Mouse (Mus musculus) thymus, postnatal 25 days (tissue): ENCODE results near the gene Tle1.

Source experiments
- DNase-seq: peaks from one replicate; pipeline ENCODE4 v3.0.0; 2022

Gene Tle1

DNA sequence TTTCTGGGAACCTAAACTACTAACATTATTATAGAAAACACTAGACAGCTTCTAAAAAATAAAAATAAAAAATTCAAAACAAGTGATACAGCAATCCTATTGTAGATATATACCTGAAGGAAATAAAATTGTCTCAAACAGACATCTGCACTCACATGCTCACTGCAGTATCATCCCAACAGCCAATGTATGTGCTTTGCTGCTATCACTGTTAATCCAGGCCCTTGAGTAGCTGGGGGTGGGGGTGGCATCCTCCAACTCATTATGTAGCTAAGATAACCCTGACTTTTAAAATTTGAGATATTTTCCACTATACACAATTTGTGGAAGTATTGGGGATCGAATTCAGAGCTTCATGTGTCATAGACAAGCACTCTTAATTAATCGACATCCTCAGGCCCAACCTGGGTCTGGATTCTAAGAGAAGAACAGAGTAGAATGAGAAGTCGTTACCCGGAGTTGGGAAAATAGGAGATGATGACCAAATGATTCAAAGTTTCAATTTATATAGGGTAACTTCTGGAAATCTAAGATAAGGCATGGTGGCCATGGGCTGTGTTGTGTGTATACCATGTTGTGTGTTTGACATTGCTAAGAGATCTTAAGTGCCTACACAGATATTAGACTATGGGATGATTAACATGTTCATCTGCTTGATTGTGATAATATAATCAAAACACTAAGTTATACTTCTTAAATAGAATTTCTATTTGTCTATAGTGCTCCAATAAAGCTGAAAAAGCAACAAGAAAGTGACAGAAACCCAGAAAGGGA, 38.1 kb downstream of the Tle1 start:
- no peak for DNase-seq

GRCm38 (mm10) chr4:72160102-72160511, 40.6 kb downstream of the Tle1 start:
- no peak for DNase-seq

- DNase-seq = no peak
These were observed 42.8 kb downstream of the Tle1 start for GRCm38 (mm10) chr4:72157931-72158371.

DNA sequence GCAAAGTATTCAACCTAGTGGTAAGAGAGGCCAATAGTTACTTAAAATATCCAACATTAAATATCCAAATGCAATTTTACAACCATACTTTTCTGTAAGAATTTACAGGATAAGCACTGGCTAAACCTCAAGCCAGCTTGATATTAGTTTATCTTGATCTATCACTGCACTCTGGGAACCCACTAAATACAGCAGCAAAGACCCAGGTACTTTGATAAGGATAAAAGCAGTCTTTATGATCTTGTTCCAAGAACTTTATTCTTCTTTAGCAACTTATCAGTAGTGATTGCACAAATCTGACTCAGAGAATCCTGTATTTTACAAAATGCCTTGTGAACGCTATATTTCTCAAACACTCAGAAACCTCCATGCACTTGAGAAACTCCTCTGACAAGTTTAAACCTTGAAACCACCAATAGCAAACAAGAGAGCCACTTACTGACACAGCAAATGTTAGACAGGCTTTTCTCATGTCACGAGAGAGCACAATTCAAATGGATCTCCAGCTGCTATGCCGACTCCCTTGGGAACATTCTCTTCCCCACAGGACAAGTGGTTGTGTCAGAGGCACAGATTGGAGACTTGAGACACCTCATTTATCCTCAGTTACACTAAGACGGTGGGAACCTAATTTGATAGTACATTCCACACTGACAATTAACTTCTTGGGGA, 50.1 kb downstream of the Tle1 start:
- no peak for DNase-seq

DNA sequence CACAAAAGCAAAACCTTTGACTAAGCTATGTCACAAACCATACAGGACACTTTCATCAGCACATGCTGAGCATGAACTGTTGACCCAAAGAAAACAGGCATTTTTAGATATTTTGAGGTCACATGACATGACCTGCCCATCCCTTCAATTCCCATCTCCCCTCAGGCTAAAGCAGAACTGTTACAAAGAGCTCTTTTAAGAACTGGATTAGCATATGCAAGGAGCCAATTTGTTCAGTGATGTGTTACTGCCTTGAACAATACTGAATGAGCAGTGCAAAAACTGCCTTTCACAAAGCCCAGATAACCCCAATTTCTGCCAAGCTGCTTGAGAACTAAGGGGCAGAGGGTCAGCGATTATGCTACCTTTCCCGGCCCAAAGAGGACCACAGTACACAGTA, 54.7 kb downstream of the Tle1 start:
- no peak for DNase-seq

- no peak for DNase-seq
These were observed 56.2 kb downstream of the Tle1 start for GRCm38 (mm10) chr4:72144541-72144940.

DNA sequence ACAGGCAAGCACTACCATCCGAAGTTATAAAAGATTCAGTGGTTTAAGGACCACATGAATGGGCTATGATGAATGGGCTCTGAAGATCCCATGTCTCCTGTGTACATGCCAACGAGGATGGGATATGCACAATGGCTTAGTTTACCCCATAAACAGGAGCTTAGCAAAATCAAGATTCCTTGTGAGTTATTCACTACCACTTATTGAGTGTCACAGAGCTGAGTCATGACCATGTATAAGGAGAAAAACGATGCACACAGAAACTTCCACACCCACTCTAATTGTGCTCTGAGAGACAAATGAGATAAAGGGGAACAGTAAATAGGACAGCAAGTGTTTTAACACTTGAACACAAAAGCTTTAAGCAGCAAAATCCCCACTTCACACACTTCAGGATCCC, 60.0 kb downstream of the Tle1 start:
- DNase-seq = no peak

- DNase-seq = no peak
These were observed 61.1 kb downstream of the Tle1 start for GRCm38 (mm10) chr4:72139475-72140120.

DNA sequence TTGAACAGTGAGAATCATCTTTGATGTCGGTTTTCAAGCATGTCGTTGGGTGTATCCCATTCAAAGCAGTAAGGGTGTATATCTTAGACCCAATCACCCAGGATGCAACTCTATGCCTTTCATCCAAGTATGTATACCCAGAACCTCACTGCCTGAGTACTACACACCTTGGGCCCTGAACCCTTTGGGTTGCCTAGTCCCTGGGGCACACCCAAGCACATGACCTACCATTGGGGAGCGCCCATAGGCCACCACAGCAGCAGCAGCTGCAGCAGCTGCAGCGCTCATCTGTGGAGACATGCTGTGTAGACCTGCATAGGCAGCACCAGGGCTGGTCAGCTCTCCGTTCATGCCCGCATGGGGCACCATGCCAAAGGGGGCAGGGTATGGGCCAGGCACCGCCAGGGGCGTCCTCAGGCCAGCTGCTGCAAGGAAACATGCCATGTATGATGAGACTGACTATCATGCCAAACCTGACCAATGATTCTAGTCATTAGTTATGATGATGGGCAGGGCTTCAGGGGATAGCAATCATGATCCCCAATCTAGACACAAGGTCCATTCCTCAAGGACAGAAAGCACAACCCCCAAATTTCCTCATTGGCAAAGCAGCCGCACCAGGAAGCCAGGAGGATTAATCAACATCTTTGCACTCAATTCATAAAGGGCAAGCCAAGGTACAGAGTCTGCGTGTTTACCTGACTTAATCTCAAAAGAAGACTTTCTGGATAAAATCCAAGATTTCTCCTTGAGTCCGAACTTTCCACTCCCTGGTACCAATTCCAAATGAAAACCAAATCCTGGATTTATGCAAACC, 62.2 kb downstream of the Tle1 start:
- DNase-seq = no peak

DNA sequence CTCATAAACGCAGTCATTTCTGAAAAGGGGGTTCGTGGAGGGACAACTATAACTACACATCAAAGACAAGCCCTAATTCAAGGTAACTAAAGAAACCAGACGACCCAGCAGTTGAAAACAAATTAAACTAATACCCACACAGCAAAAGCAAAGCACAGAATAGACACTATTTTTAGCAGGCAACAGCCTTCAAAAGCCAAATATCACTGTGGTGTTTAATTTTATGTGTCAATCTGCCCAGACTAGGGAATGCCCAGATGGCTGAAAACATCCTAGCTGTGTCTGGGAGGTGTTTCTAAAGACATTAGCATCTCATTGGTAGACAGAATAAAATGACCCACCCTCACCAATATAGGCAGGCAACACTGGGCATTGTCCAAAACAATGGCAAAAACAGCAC, 68.1 kb downstream of the Tle1 start:
- no peak for DNase-seq

DNA sequence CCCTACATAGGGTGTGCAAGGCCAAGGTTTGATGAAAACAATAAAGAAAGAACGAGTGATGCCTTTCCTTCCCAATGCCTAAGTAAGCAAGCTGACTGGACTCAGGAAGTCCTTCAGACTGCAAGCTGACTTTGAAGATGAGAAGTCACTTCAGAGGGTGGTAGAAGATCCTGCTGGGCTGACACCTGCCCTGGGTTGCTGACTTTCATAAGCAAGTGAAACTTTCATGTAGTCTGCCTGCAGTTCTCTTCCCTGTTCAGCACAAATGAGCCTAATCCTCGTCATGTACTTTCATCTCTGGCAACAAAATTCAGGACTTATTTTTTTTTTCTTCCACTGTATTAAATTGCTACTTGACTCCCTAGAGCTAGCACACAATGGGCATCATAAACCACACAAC, 73.1 kb downstream of the Tle1 start:
- DNase-seq = no peak

- DNase-seq = no peak
These were observed 75.9 kb downstream of the Tle1 start for GRCm38 (mm10) chr4:72124790-72125189.

DNA sequence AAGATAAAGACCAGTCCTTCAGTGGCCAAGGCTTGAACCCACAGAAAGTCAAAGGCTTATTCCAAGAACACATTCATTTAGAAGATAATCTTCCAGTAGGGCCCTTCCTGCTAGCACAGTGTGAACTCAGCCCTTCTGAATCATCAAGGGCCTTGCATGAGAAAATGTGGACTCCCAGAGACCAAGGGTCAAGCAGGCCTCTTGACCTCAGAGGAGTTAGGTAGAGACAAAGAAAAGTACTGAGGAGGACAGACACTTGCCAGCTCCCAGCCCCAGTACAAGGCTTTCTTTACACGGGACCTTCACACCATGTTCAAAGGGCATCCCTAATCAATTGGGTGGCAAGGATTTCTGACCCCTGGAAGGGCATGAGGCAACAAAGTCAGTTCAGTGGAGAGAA, 77.9 kb downstream of the Tle1 start:
- DNase-seq = no peak

DNA sequence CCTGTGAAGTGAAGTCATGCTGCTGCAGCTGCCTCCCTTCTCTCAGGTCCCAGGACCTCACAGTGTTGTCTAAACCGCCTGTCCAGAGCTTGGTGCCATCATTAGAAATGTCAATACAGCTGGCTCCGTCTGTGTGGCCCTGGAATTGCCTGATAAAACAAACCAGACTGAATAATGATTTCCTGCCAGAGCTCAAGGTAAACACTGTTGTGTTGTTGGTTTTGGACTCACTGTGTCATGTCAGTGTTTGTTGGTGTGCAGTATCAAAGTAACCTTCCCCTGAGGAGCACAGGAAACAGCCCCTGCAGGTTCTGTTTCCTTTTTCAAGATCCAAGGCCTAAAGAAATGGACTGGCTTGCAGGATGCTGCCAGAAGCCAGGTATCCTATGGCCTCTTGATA, 78.4 kb downstream of the Tle1 start:
- DNase-seq = no peak

- no peak for DNase-seq
These were observed 80.7 kb downstream of the Tle1 start for GRCm38 (mm10) chr4:72120050-72120449.

DNA sequence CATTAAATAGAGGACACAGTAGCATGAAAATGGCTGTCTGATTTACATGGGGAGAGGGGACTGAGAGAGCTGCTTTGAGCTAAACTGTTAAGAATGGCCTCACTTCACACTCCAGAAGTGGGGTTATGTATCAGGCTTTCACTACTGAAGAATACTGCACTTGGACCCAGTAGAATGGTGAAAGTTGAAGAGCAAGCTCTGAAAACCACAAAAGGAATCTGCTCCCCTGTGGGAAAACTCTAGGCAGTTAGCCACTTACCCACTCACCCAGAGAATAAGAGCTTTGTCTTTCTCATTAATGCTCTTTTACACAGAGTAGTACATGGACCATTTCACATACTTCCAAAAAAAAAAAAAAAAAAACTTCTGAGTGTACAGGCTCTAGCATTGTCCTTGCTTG, 95.0 kb downstream of the Tle1 start:
- no peak for DNase-seq

GRCm38 (mm10) chr4:72104186-72104585, 96.5 kb downstream of the Tle1 start:
- DNase-seq = no peak

DNA sequence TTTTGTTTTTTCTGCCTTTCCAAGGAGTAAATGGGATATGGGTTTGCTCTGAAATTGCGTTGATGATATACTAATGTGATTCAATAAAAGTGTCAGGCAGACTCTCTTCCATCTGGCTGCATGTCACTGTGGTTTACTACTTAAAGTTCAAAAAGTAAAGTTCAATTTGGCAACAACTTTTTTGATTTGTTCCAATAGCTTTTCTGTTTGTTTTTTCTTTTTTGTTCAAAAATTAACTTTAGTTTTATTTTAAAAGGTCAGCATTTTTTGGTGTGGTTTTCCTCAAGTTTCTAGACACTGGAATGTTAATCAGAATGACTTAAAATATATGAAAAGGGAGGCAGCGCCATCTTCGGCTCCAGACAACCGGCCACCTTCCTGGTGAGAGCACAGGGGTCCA, 112.9 kb downstream of the Tle1 start:
- no peak for DNase-seq

DNA sequence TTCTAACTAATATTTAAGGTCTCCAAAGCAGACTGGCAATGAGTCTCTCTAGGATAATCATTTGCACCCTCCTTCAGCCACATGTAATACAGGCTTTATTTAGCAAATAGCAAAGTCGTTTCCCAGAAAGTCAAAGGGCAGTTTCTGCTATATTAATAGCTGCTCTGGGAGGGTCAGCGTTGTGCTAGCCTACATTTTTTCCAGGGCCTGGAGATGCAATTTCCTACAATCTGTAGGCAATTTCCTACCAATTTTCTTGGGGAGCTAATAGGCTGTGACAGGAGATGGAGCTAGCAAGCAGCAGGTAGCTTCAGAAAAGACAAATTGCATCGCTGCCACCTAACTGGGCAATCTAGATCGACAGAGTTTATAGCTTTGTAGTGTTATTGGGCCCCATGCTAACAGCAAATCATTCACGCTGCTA, 131.6 kb downstream of the Tle1 start:
- no peak for DNase-seq

GRCm38 (mm10) chr4:72067937-72068336, 132.8 kb downstream of the Tle1 start:
- DNase-seq = no peak
